Mouse (Mus musculus): ENCODE results near the gene Mc1r. TPM values are rescaled to one million over a fixed set of nuclear protein-coding genes. Genes with fewer than 3 reads are reported as not detected.

Mc1r gene
- polyA plus RNA-seq (2012; rRNA removed): not detected in 2 replicates

- DNase-seq (ENCODE audit: low read depth): no peak
Observed at GRCm38 (mm10) chr8:123406786-123407185, at the start of gene Mc1r. Gene Mc1r (plus strand): TSS chr8:123407107.

DNA sequence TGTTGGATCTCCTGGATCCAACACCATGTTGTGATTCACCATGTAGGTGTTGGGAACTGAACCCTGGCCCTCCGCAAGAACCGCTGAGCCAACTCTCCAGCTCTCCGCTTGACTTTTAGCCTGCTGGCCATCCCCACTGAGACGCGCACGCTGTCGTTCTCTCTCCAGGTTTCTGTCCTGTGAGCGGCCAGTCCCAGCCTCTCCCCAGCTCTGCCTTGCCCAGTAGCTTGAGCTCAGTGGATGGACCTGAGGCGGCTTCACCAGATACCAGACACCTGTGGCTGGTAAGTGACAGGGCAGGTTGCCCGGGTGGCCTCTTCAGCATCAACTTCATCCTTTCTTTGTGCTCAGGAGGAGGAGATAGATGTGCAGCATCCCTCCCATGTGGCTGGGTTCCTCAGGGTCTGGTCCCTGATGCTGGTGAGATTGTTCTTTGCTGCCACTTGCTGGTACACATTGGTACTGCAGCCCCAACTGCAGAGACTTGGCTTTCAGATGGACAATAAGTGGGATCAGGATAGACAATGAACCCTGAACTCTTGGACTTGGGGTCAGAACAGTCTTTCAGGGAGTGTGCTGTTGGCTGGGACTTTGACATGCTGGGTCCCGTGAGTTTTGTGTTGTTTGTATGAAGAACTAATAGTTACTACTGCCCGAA lies 45.7 kb upstream of the Mc1r start:
- DNase-seq (ENCODE audit: low read depth): no peak

DNA sequence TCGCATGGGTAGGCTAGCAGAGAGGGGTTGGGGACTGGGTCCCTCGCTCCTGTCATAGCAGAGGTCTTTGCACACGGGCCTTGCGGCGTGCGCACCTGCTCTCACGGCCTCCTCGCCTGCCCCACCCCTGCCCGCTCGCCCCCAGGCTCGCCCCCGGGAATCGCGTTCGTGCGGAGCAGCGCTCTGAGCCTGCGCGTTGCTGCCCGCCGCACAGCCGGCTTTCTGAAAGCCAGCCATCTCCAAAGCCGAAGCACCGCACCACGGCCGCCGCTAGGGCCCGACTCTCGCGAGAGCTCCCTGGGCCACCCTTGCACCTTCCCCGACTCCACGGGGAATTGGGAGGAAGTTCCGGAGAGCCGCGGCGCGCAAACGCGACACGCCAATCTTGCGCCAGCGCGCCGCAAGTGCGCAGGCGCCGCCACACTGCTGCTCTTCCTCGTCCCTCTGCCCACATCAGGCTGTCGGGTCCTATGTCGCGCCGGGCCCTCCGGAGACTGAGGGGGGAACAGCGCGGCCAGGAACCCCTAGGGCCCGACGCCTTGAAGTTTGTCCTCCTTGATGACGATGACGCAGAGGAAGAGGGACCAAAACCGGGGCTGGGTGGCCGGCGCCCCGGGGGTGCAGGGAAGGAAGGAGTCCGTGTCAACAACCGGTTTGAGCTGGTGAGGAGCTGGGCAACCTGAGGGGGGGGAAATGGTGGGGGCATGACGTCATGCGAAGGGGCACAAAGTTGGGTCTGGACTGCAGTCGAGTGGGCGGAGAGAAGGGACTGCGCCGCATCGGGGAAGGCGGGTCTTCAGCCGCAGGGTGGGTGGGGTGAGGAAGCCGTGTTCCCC lies 33.3 kb upstream of the Mc1r start, which contains the start of gene Tcf25:
Tcf25 (plus strand) TSS at position 351 of the 836 bp plus-strand sequence.
- peak; percentile 37 for DNase-seq (ENCODE audit: low read depth)

DNA sequence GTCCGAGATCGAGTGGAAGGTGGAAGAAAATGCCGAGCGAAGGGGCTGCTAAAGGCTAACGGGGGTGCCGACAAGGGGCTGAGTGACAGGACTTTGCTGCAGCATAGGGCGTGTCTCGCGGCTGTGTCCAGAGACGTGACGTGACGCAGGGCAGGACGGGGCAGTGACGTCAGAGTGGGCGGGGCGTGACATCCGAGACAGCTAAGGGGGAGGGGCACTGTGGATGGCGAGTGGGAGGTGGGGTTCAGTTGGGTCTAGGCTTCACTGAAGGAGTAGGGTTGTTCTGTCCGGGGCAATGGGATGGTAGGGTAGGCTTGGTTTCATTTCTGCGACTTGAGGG lies 32.7 kb upstream of the Mc1r start:
- DNase-seq (ENCODE audit: low read depth): no peak

- DNase-seq (ENCODE audit: low read depth): no peak
Observed at GRCm38 (mm10) chr8:123375701-123376100, 31.2 kb upstream of the Mc1r start.

GRCm38 (mm10) chr8:123376106-123376505 lies 30.8 kb upstream of the Mc1r start:
- DNase-seq (ENCODE audit: low read depth): no peak

GRCm38 (mm10) chr8:123381711-123382110 lies 25.2 kb upstream of the Mc1r start:
- DNase-seq (ENCODE audit: low read depth): no peak

DNA sequence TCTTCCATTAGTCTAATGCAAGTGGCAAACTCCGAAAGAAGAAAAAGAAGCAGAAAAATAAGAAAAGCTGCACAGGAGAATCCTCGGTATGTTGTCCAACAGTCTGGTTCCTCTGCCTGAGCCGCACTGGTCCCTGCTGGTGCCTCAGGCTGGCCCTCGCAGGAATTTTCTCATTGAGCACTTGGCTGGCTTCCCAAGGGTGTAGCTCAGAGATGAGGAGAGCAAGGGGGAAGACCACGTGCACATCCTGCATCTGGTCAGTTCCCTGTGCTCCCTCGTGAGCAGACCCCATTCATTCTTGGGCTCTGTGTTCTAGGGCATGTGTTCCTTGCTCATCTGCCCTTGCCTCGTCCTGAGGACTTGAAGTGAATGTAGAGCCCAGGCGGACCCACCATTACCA lies 24.4 kb upstream of the Mc1r start:
- DNase-seq (ENCODE audit: low read depth): no peak

- no peak for DNase-seq (ENCODE audit: low read depth)
Observed at GRCm38 (mm10) chr8:123384883-123385540, 21.9 kb upstream of the Mc1r start.

DNA sequence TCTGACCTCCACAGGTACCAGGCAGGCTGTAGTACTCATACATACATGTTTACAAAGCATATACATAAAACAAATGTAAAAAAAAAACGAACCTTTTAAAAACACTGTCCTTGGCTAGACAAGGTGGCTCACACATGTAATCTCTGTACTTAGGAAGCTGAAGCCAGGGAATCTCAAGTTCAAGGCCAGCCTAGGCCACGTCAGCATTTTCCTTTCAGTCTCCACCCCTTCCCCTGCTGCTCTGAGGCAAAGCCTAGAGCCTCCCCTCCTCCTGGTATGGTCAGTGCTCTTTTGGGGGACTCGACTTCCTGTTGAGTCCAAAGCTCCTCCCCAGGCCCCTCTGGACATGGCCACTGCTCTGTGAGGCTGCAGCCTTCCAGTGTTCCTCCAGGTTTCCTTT lies 19.9 kb upstream of the Mc1r start:
- DNase-seq (ENCODE audit: low read depth): no peak

GRCm38 (mm10) chr8:123387801-123388200 lies 19.1 kb upstream of the Mc1r start:
- no peak for DNase-seq (ENCODE audit: low read depth)

GRCm38 (mm10) chr8:123389026-123389425 lies 17.9 kb upstream of the Mc1r start:
- peak; percentile 30 for DNase-seq (ENCODE audit: low read depth)

GRCm38 (mm10) chr8:123398308-123398707 lies 8.6 kb upstream of the Mc1r start:
- DNase-seq (ENCODE audit: low read depth): no peak

DNA sequence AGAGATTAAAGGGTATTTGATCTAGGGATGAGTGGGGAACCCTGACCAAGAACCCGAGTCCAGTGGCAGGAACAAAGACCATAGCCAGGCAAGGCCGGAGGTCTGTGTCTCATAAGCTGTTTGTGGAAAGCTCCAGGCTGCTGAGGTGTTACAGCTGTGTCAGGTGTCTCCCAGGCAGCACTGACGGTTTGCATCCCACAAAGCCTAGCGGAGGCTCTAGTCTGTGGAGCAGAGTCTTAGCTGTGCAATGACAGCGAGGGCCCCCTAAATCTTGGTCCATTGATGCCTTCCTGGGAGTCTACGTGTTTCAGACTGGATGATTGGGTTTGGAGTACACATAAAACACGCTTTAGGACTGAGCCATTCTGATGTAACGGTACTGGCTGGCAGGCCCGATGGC lies 5.0 kb upstream of the Mc1r start:
- DNase-seq (ENCODE audit: low read depth): no peak

DNA sequence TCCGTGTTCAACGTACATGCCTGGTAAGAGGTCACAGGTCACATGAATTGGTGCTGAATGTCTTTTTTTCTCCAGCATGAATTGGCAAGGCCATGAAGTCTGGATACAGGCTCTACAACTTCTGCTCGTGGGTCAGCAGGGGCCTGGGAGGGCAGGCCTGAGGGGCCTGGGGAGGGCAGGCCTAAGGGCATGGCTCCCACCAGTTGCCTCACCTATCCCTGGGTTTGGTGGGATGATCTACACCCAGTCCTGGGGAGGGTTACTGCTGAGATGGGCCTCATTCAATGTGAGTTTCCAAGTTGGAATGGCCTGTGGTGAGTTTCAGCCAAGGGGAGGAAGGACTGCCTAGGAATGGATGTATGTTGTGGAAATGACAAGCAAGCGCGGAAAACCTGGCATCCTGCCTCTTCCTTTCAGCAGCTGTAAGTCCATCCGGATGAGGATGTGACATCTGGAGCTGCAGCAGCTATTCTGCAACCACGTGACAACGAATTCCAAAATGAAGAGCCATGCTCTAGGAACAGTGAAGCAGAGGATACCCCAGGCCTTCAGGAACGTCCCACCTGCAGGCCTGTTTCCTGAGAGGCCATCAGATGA lies 4.1 kb upstream of the Mc1r start:
- DNase-seq (ENCODE audit: low read depth): no peak

DNA sequence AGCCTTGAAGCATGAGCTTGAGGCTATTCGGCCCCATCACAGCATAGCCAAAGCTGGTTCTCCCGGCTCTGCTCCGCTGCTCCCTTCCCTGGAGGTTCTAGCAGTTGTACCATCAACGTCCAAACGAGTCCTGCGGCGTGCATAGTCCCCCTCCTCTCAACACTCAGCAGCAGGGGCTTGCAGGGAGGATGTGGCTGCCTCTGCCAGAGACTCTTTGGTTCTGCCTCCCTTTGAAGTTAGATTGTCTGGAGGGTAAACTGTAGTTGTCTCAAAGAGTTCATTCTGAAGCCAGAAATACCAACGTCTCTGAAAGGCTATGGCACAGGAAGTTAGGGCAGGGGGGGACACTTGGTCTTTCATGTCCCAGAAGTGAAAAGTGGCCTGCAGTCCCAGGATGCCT lies 2.4 kb upstream of the Mc1r start:
- DNase-seq (ENCODE audit: low read depth): no peak

DNA sequence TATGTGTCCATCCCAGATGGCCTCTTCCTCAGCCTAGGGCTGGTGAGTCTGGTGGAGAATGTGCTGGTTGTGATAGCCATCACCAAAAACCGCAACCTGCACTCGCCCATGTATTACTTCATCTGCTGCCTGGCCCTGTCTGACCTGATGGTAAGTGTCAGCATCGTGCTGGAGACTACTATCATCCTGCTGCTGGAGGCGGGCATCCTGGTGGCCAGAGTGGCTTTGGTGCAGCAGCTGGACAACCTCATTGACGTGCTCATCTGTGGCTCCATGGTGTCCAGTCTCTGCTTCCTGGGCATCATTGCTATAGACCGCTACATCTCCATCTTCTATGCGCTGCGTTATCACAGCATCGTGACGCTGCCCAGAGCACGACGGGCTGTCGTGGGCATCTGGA lies 705 bp downstream of the Mc1r start:
- no peak for DNase-seq (ENCODE audit: low read depth)

DNA sequence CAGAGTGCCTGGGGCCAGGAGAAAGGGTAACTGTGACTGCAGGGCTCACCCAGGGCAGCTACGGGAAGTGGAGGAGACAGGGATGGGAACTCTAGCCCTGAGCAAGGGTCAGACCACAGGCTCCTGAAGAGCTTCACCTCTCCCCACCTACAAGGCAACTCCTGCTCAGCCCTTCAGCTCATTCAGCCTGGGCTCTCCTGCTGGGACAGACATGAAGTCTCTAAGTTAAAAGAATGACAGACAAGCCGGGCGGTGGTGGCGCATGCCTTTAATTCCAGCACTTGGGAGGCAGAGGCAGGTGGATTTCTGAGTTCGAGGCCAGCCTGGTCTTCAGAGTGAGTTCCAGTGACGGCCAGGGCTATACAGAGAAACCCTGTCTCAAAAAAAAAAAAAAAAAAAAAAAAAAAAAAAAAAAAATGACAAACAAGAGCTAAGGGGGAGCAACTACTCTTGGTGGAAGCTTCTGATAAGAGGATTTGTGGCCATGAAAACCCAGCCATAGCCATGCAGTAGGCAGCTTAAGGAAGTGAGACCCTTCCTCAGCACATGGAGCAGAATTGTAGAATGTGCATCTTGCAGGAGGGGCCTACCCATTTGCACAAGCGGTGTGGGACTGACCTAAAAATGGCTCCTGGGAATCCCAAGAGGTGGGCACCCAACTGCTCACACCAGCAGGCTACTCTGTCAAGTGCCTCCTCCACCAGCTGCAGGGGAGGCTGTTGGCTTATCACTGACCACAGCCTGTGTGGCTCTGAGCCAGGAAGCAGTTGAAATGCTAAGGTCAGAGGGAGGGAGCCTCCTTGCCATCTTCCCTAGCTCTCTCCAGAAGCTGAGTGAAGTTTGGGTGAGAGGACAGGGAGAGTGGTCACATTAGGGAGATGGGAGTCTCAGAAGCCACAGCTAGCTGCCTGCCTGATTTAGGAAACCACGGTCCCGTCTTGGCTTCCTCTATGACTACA lies 2.0 kb downstream of the Mc1r start:
- DNase-seq (ENCODE audit: low read depth): no peak

DNA sequence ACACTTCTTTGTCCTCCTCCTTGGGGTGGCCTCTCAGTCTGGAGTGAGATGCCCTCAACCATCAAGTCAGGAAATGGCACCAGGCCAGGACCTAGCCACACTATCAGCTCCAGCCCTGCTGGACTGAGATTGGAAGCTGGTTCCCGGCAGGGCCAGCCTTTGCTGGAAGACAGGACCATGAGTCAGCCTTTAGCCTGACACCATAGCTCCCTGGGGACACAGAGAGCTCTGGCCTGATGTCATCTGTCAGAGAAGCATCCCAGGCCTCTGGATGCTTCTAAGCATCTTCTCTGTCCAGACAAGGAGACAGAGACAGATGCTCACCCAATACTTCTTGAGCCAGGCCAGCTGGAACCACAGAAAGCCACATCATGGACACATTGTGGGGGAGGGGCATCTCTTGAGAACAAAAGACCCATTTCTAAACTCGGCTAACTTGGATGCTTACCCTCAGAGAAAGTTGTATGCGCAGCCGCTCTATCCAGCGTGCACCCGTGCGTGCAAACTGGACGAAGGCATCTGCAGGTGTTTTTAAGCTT lies 3.2 kb downstream of the Mc1r start:
- no peak for DNase-seq (ENCODE audit: low read depth)

GRCm38 (mm10) chr8:123410788-123411187 lies 3.9 kb downstream of the Mc1r start:
- no peak for DNase-seq (ENCODE audit: low read depth)

- no peak for DNase-seq (ENCODE audit: low read depth)
Observed at GRCm38 (mm10) chr8:123411246-123411645, 4.3 kb downstream of the Mc1r start, which contains the start of gene Tubb3. Gene Tubb3 (plus strand): TSS chr8:123411424.

All from gonadal fat pad, adult 2 months (tissue).